Mouse (Mus musculus) C2C12 (cell line): Measurements from ENCODE around the gene Atp13a2. TPM values are rescaled to one million over a fixed set of nuclear protein-coding genes. Genes with fewer than 3 reads are reported as not detected.

ENCODE experiments used
- H3K27me3 ChIP-seq: one replicate; pipeline ENCODE4 v1.6.1; 2011; ENCODE audit not compliant: control insufficient read depth, insufficient read depth, insufficient read length
- H3K36me3 ChIP-seq: one replicate; pipeline ENCODE4 v1.6.1; 2011; ENCODE audit not compliant: control insufficient read depth, insufficient read depth
- H3K4me3 ChIP-seq: one replicate; pipeline ENCODE4 v1.5.1; 2011; ENCODE audit warnings: mild to moderate bottlenecking, control low read depth; ENCODE audit not compliant: poor library complexity, insufficient read depth, severe bottlenecking
- H3K79me2 ChIP-seq: one replicate; pipeline ENCODE4 v1.6.1; 2011; ENCODE audit not compliant: control insufficient read depth, insufficient read depth
- H3K79me3 ChIP-seq: one replicate; pipeline ENCODE4 v1.6.1; 2011; ENCODE audit warnings: low read depth, control low read depth
- H3ac ChIP-seq: one replicate; pipeline ENCODE3; 2011; ENCODE audit warnings: low read depth; ENCODE audit not compliant: control insufficient read depth, insufficient read length
- CEBPB ChIP-seq: IDR thresholded peaks from one replicate; pipeline ENCODE4 v1.6.1; 2011; ENCODE audit warnings: low read depth, mild to moderate bottlenecking, control low read depth, moderate library complexity
- CTCF ChIP-seq: IDR thresholded peaks from one replicate; pipeline ENCODE4 v1.5.1; 2011; ENCODE audit not compliant: control insufficient read depth, insufficient read depth, insufficient read length
- FOSL1 ChIP-seq: IDR thresholded peaks from one replicate; pipeline ENCODE4 v1.8.0; 2011; ENCODE audit warnings: mild to moderate bottlenecking, low read length; ENCODE audit not compliant: poor library complexity, insufficient read depth, severe bottlenecking
- MAX ChIP-seq: IDR thresholded peaks from one replicate; pipeline ENCODE4 v1.6.1; 2011; ENCODE audit warnings: mild to moderate bottlenecking, control low read depth
- MYOD1 ChIP-seq: IDR thresholded peaks from one replicate; pipeline ENCODE4 v1.6.1; 2011; ENCODE audit warnings: low read depth; ENCODE audit not compliant: control insufficient read depth, insufficient read length
- MYOG ChIP-seq: IDR thresholded peaks from one replicate; pipeline ENCODE4 v1.6.1; 2011; ENCODE audit not compliant: control insufficient read depth, insufficient read length; ENCODE audit errors: extremely low read depth
- USF1 ChIP-seq: IDR thresholded peaks from one replicate; pipeline ENCODE4 v1.6.1; 2011; ENCODE audit warnings: low read depth, mild to moderate bottlenecking, control low read depth, moderate library complexity
- polyA plus RNA-seq: library from polyadenylated mRNA; unstranded; fragments of >200 nt; fragmentation: generic; extraction: Trizol; gene quantifications from one replicate; pipeline ENCODE4 v1.2.1, GENCODE M21; 2012; ENCODE audit warnings: missing spikeins

Atp13a2 gene
- polyA plus RNA-seq, 1 experiment, result 17.1 TPM

GRCm38 (mm10) chr4:140977278-140977677, 9.4 kb upstream of the Atp13a2 start:
- Histone ChIP-seq H3K36me3 (peaks cover 60% of the 10 kb centered on the region), H3K4me3 (no peak overlapping the region), H3K79me3 (no peaks in the 10 kb centered on the region), H3K27me3 (no peaks in the 10 kb centered on the region), H3ac (no peak overlapping the region), H3K79me2 (no peaks in the 10 kb centered on the region)
- no peak for TF ChIP-seq MAX
- TF ChIP-seq CEBPB, result no peak
- TF ChIP-seq MYOD1, result no peak
- TF ChIP-seq CTCF, result no peak
- no peak for TF ChIP-seq MYOG
- no peak for TF ChIP-seq FOSL1
- TF ChIP-seq USF1, result no peak

GRCm38 (mm10) chr4:140977886-140978692, 8.6 kb upstream of the Atp13a2 start:
- no peak overlapping the region for H3ac ChIP-seq
- H3K36me3 ChIP-seq, result peaks cover 52% of the 10 kb centered on the region
- no peaks in the 10 kb centered on the region for H3K79me2 ChIP-seq
- H3K79me3 ChIP-seq, result no peaks in the 10 kb centered on the region
- TF ChIP-seq MYOD1 (no peak), FOSL1 (no peak), USF1 (no peak), CEBPB (no peak), MYOG (no peak), MAX (no peak), CTCF (no peak)
- no peaks in the 10 kb centered on the region for H3K27me3 ChIP-seq
- H3K4me3 ChIP-seq, result no peak overlapping the region

- H3K79me3 ChIP-seq, result no peaks in the 10 kb centered on the region
- no peaks in the 10 kb centered on the region for H3K79me2 ChIP-seq
- no peak for TF ChIP-seq MYOG
- TF ChIP-seq FOSL1, result no peak
- TF ChIP-seq CEBPB, result no peak
- TF ChIP-seq MAX, result no peak
- no peak for TF ChIP-seq USF1
- no peak for TF ChIP-seq MYOD1
- TF ChIP-seq CTCF, result no peak
- H3ac ChIP-seq, result no peak overlapping the region
- no peak overlapping the region for H3K4me3 ChIP-seq
- peaks cover 21% of the 10 kb centered on the region for H3K36me3 ChIP-seq
- H3K27me3 ChIP-seq, result peaks cover 3% of the 10 kb centered on the region
These were observed 5.1 kb upstream of the Atp13a2 start for GRCm38 (mm10) chr4:140981605-140982004.

- Histone ChIP-seq H3K79me3 (no peaks in the 10 kb centered on the region), H3K27me3 (peaks cover 3% of the 10 kb centered on the region), H3K4me3 (no peak overlapping the region), H3K79me2 (no peaks in the 10 kb centered on the region), H3K36me3 (peaks cover 21% of the 10 kb centered on the region), H3ac (no peak overlapping the region)
- TF ChIP-seq MYOG (no peak), FOSL1 (no peak)
These were observed 3.9 kb upstream of the Atp13a2 start for GRCm38 (mm10) chr4:140982808-140983207.

- TF ChIP-seq FOSL1 (no peak), CEBPB (no peak), MYOG (no peak), CTCF (no peak), MAX (no peak)
- no peaks in the 10 kb centered on the region for H3K79me2 ChIP-seq
- no peak overlapping the region for H3K4me3 ChIP-seq
- H3K36me3 ChIP-seq, result peaks cover 15% of the 10 kb centered on the region
- H3ac ChIP-seq, result no peak overlapping the region
- no peaks in the 10 kb centered on the region for H3K79me3 ChIP-seq
- H3K27me3 ChIP-seq, result peaks cover 3% of the 10 kb centered on the region
These were observed 3.2 kb upstream of the Atp13a2 start for GRCm38 (mm10) chr4:140983442-140983841.

GRCm38 (mm10) chr4:140984544-140984943, 2.1 kb upstream of the Atp13a2 start:
- TF ChIP-seq FOSL1, result no peak
- no peak for TF ChIP-seq MAX
- TF ChIP-seq USF1, result no peak
- TF ChIP-seq CTCF, result no peak
- TF ChIP-seq MYOD1, result no peak
- TF ChIP-seq CEBPB, result no peak
- no peak for TF ChIP-seq MYOG
- Histone ChIP-seq H3K79me3 (no peaks in the 10 kb centered on the region), H3ac (no peak overlapping the region), H3K27me3 (peaks cover 3% of the 10 kb centered on the region), H3K36me3 (peaks cover 4% of the 10 kb centered on the region), H3K4me3 (no peak overlapping the region), H3K79me2 (no peaks in the 10 kb centered on the region)
